Mouse (Mus musculus): ENCODE data around the gene Stpg1. TPM values are rescaled to one million over a fixed set of nuclear protein-coding genes. Genes with fewer than 3 reads are reported as not detected.

The Stpg1 gene
- polyA plus RNA-seq, 1 experiment: 0.35 TPM

DNA sequence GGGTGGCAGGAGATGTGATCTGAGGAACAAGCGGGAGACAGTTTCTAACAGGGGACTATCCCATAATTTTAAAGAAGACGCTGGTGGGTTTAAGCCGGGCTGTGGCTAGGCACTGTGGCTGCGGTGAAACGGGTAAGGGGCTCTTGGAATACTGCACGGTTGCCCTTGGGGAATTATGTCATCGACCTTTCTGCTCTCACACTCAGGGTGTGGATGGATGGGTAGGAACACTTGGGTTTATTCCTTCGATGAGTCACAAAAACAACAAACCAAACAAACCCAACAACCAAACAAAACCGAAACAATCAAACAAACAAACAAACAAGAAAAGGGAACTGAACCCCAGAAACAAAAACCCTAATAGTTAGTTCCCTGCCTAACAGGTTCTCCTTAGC is 804 bp downstream of the Stpg1 start:
- no peak overlapping the region for H3K27ac ChIP-seq (ENCODE audit: control insufficient read depth, insufficient read depth, low read length)
- WGBS: 43% methylated on average over 9 of the region's 9 CpGs
- no peak for DNase-seq
- H3K27me3 ChIP-seq (ENCODE audit: control insufficient read depth, insufficient read depth, low read length): no peaks in the 10 kb centered on the region
- peaks cover 13% of the 10 kb centered on the region for H3K4me1 ChIP-seq (replicated peaks; ENCODE audit: control insufficient read depth, insufficient read depth, low read length)
- H3K36me3 ChIP-seq (ENCODE audit: control insufficient read depth, insufficient read depth, low read length): peaks cover 5% of the 10 kb centered on the region
- TF ChIP-seq CTCF (IDR thresholded peaks at IDR 0.05; ENCODE audit: borderline replicate concordance, control insufficient read depth, extremely low read depth, insufficient read depth, low read length, poor library complexity) (no peak), POLR2A (IDR thresholded peaks at IDR 0.05; ENCODE audit: control insufficient read depth, extremely low read depth, insufficient read depth, low read length, poor library complexity) (no peak)
- H3K4me3 ChIP-seq (ENCODE audit: control insufficient read depth, insufficient read depth, low read length): no peak overlapping the region

- Histone ChIP-seq H3K27ac (ENCODE audit: control insufficient read depth, insufficient read depth, low read length) (no peak overlapping the region), H3K27me3 (ENCODE audit: control insufficient read depth, insufficient read depth, low read length) (no peaks in the 10 kb centered on the region), H3K36me3 (ENCODE audit: control insufficient read depth, insufficient read depth, low read length) (peaks cover under 1% of the 10 kb centered on the region; the same call in 1 of the 2 replicates), H3K4me3 (ENCODE audit: control insufficient read depth, insufficient read depth, low read length) (no peak overlapping the region), H3K4me1 (replicated peaks; ENCODE audit: control insufficient read depth, insufficient read depth, low read length) (peaks cover 13% of the 10 kb centered on the region)
- TF ChIP-seq CTCF (IDR thresholded peaks at IDR 0.05; ENCODE audit: borderline replicate concordance, control insufficient read depth, extremely low read depth, insufficient read depth, low read length, poor library complexity): no peak
- TF ChIP-seq POLR2A (IDR thresholded peaks at IDR 0.05; ENCODE audit: control insufficient read depth, extremely low read depth, insufficient read depth, low read length, poor library complexity): no peak
- 77% methylated on average over 18 of the region's 18 CpGs for WGBS
- DNase-seq: no peak
These were observed 1.2 kb downstream of the Stpg1 start for GRCm38 (mm10) chr4:135495810-135496209.

- Histone ChIP-seq H3K4me3 (ENCODE audit: control insufficient read depth, insufficient read depth, low read length) (no peak overlapping the region), H3K36me3 (ENCODE audit: control insufficient read depth, insufficient read depth, low read length) (no peaks in the 10 kb centered on the region), H3K4me1 (replicated peaks; ENCODE audit: control insufficient read depth, insufficient read depth, low read length) (peaks cover 14% of the 10 kb centered on the region), H3K27me3 (ENCODE audit: control insufficient read depth, insufficient read depth, low read length) (no peaks in the 10 kb centered on the region), H3K27ac (ENCODE audit: control insufficient read depth, insufficient read depth, low read length) (no peak overlapping the region)
- 98% methylated on average over 6 of the region's 6 CpGs for WGBS
- TF ChIP-seq POLR2A (IDR thresholded peaks at IDR 0.05; ENCODE audit: control insufficient read depth, extremely low read depth, insufficient read depth, low read length, poor library complexity) (no peak), CTCF (IDR thresholded peaks at IDR 0.05; ENCODE audit: borderline replicate concordance, control insufficient read depth, extremely low read depth, insufficient read depth, low read length, poor library complexity) (no peak)
- DNase-seq: no peak
These were observed 3.5 kb downstream of the Stpg1 start for GRCm38 (mm10) chr4:135498136-135498535.

DNA sequence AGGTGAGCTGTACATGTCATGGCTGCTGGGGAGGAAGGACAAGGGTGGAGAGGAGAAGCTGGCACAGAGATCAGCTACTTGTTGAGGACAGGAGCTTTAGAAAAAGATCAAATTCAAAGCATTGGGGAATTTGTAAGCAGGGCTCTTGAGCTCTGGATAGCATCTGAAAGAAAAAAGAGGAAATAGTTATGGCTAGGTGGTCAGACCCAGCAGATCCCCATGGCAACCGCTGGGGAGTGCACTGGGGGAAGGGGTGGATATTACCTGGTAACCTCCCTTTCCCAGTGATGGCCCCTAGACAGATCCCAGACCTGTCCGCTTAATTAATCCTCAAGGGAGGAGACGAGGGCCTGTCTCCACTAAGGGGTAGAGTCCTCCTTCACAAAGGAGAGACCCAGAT is 5.2 kb downstream of the Stpg1 start:
- WGBS: 66% methylated on average over 3 of the region's 3 CpGs
- no peaks in the 10 kb centered on the region for H3K27me3 ChIP-seq (ENCODE audit: control insufficient read depth, insufficient read depth, low read length)
- no peaks in the 10 kb centered on the region for H3K36me3 ChIP-seq (ENCODE audit: control insufficient read depth, insufficient read depth, low read length)
- peaks cover 8% of the 10 kb centered on the region for H3K4me1 ChIP-seq (replicated peaks; ENCODE audit: control insufficient read depth, insufficient read depth, low read length)
- no peak overlapping the region for H3K4me3 ChIP-seq (ENCODE audit: control insufficient read depth, insufficient read depth, low read length)
- TF ChIP-seq POLR2A (IDR thresholded peaks at IDR 0.05; ENCODE audit: control insufficient read depth, extremely low read depth, insufficient read depth, low read length, poor library complexity) (no peak), CTCF (IDR thresholded peaks at IDR 0.05; ENCODE audit: borderline replicate concordance, control insufficient read depth, extremely low read depth, insufficient read depth, low read length, poor library complexity) (no peak)
- no peak overlapping the region for H3K27ac ChIP-seq (ENCODE audit: control insufficient read depth, insufficient read depth, low read length)
- no peak for DNase-seq

DNA sequence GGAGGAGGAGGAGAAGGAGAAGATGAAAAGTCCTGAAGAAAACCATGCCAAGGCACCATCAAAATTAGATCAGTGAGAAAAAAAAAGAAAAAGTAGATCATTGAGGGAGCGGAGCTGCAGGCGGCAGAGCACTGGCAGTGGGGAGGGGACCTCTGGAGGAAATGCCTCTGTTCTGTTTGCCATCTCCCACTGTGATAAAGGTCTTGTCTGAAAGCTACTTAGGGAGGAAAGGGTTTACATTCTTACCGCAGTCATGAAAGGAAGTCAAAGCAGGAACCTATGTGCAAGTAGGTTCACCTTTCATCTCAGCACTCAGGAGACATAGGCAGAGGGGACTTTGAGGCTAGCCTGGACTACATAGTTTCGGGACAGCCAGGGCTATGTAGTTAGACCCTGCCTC is 7.0 kb downstream of the Stpg1 start:
- Histone ChIP-seq H3K27ac (ENCODE audit: control insufficient read depth, insufficient read depth, low read length) (no peak overlapping the region), H3K4me3 (ENCODE audit: control insufficient read depth, insufficient read depth, low read length) (no peak overlapping the region), H3K4me1 (replicated peaks; ENCODE audit: control insufficient read depth, insufficient read depth, low read length) (peaks cover 3% of the 10 kb centered on the region), H3K27me3 (ENCODE audit: control insufficient read depth, insufficient read depth, low read length) (no peaks in the 10 kb centered on the region), H3K36me3 (ENCODE audit: control insufficient read depth, insufficient read depth, low read length) (no peaks in the 10 kb centered on the region)
- no peak for DNase-seq
- no peak for TF ChIP-seq POLR2A (IDR thresholded peaks at IDR 0.05; ENCODE audit: control insufficient read depth, extremely low read depth, insufficient read depth, low read length, poor library complexity)
- WGBS: 12% methylated on average over 4 of the region's 4 CpGs

DNA sequence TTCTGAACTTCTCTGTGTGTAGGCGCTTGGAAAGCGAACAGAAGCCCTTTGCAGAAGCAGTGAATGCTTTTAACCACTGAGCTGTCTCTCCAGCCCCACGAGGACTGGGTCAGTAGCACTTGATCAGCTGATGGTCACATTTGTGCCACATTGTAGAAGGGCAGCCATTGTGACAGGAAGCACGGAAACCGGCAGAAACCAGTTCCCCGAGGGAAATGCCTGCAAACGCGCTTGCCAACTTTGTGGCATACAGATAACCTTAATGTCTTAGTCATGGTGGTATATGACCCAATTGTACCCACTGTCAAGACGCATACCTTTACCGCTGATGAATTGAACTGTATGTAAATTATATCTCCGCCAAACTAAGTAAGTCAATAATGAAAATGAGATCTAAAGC is 11.2 kb downstream of the Stpg1 start:
- WGBS: 37% methylated on average over 11 of the region's 11 CpGs

More for the DNA sequence above, 11.2 kb downstream of the Stpg1 start:
- H3K27ac ChIP-seq (ENCODE audit: control insufficient read depth, insufficient read depth, low read length): no peak overlapping the region
- H3K36me3 ChIP-seq (ENCODE audit: control insufficient read depth, insufficient read depth, low read length): no peaks in the 10 kb centered on the region
- no peak for DNase-seq
- no peaks in the 10 kb centered on the region for H3K27me3 ChIP-seq (ENCODE audit: control insufficient read depth, insufficient read depth, low read length)
- no peak overlapping the region for H3K4me3 ChIP-seq (ENCODE audit: control insufficient read depth, insufficient read depth, low read length)
- no peak for TF ChIP-seq CTCF (IDR thresholded peaks at IDR 0.05; ENCODE audit: borderline replicate concordance, control insufficient read depth, extremely low read depth, insufficient read depth, low read length, poor library complexity)
- TF ChIP-seq POLR2A (IDR thresholded peaks at IDR 0.05; ENCODE audit: control insufficient read depth, extremely low read depth, insufficient read depth, low read length, poor library complexity): no peak
- peaks cover 5% of the 10 kb centered on the region for H3K4me1 ChIP-seq (replicated peaks; ENCODE audit: control insufficient read depth, insufficient read depth, low read length)

All from thymus, adult 2 months (tissue).